Mouse (Mus musculus) cerebellum, adult 8-10 months (tissue): ENCODE results near the gene Vsig10l.

ENCODE experiments used
- DNase-seq: peaks from one replicate; pipeline ENCODE4 v3.0.0; 2022

Gene Vsig10l

DNA sequence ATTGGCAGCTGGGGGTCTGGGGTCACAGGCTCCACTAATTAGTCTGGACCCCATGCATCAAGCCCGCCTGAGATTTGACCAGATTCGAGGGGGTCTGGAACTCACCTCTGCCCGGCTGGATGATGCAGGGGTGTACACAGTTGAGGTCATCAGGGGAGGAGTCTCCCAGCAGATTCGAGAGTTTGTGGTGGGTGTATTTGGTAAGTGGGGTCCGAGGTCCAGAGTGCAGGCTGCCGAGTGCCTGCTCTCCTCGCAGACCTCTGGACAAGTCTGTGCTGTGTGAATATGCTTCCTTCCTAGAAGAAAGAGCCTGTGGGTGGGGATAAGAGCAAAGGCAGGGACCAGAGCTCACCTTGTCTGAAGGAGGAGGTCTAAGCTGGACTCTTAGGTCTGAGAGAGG is 1.0 kb downstream of the Vsig10l start:
- DNase-seq, result no peak

DNA sequence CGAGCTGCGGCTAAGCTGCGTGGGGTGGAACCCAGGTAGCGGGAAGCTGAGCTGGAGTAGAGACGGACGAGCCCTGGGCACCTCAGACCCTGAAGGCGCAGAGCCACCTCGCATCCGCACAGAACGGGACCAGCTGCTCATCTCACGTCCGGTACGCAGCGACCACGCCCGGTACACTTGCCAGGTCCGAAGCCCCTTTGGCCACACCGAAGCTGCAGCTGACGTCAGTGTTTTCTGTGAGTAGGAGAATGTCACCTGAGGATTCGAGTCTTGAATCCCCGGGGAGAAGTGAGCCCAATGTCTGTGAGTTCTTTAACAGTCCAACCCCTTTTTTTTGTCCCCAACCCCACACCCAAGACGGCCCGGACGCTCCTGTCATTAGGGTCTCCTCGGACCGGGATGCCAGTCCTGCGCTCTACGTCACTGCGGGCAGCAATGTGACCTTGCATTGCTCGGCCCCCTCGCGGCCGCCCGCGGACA is 2.0 kb downstream of the Vsig10l start:
- DNase-seq, result no peak

DNA sequence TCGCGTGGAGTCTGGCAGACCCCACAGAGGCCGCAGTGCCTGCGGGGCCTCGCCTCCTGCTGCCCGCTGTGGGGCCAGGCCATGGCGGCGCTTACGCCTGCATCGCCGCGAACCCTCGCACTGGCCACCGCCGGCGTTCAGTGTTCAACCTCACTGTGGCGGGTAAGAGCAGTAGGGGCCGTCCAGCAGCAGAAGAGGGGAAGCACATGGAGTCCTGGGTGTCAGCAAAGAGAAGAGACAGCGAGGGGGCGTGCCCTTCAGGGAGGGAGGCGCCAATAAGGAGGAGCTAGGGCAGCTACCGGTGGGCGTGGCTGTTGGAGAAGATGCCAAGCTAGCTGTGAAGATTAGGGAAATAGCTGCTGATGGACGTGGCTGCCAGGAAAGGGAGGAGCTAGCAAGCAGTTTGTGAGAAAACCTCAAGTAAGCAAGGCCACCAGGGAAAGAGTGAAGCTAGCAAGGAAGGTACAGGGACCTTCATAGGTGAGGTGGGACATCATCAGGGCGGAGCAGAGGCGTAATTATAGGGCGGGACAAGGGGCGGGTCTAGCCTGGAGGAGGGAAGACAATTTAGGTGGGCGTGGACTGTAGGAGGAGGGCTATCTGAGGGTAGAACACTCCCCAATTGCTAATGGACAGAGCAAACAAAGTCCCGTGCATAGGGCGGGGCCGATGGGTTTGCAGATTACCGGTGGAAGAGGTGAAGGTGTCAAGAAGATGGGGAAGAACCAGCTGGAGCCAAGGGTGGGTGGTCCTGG is 2.6 kb downstream of the Vsig10l start:
- DNase-seq, result peak; percentile 68

DNA sequence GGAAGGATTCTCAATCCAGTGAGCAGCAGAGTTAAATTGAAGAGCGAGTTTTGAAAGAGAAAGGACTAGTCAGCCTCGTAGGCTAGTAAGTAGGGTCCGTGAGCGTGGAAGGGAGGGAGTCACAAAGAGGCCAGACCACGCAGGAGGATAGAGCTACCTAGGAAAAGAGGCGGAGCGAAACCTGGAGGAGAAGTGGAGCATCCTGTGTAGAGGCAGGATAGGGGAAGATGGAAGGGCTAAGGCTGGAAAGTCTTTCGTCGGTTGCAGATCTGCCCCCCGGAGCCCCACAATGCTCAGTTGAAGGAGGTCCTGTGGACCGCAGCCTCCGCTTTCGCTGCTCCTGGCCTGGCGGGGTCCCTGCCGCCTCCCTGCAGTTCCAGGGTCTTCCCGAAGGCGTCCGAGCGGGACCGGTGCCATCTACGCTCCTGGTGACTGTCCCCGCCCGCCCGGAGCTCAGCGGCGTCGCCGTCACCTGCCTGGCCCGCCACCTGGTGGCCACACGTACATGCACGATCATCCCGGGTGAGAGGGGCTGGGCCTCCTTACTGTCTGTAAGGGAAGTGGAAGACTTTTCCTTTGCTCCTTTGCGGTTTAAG is 3.2 kb downstream of the Vsig10l start:
- peak; percentile 77 for DNase-seq

DNA sequence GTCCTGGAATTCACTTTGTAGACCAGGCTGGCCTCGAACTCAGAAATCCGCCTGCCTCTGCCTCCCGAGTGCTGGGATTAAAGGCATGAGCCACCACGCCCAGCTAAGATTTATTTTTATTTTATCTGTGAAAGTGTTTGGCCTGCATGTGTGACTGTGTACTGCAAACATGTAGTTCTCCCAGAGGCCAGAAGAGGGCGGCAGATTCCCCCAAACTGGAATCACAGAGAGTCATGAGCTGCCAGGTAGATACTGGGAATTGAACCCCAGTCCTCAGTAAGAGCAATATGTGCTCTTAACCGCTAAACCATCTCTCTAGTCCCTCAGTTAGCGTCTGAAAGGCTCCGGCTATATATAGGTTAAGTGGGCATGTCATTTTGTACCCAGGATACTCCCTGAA is 7.4 kb downstream of the Vsig10l start:
- DNase-seq, result no peak

DNA sequence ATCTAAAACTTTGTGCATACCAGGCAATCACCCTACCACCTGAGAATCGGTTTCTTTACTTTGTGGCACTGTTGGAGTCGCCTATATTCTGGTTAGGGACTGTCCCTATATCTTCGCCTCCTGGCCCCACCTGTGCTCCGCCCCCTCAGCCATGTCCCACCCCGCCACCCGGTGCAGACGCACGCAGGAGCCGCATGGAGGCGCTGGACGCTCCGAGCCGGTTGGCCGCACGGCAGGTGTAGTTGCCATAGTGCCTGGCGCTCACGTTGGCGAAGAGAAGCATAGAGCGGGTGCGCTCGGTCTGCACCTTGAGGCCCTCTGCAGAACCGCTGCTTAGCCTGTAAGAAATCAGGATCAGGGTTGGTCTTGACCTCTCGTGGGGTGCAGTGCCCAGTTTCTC is 12.8 kb downstream of the Vsig10l start:
- no peak for DNase-seq

DNA sequence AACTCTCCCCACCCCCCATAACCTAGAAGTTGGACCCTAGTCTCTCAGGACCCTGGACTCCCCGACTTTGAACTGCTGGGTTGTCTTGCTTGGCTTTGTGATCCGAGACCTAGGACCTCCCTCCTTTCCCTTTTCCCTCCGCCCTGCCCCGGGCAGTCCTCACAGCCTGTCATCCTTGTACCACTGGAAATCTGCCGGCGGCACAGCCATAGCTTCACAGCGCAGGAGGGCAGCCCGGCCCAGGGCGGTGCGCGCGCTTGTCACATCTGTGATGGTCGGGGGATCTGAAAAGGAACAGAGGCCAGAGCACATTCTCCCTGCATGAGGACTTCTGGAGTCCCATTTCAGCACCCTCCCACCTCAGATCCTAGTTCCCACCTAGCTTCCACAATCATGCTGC is 13.4 kb downstream of the Vsig10l start:
- DNase-seq, result no peak

DNA sequence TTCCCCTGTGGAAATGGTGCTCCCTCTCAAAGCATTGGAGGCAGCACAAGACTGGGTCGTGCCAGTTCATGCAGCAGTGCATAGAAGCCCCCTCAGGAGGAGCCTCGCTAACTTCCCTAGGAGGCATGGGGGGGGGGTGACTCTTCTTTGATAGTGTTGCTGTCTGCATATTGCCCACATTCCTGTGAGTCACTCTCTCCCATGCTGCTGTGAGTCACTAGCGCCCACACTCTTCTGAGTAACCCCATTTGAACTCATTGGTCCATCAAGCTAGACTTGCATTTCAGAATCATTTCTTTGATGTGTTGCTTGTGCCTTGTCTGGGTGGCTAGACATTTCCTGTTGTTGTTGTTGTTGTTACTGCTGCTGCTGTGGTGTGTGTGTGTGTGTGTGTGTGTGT is 18.2 kb downstream of the Vsig10l start:
- no peak for DNase-seq

DNA sequence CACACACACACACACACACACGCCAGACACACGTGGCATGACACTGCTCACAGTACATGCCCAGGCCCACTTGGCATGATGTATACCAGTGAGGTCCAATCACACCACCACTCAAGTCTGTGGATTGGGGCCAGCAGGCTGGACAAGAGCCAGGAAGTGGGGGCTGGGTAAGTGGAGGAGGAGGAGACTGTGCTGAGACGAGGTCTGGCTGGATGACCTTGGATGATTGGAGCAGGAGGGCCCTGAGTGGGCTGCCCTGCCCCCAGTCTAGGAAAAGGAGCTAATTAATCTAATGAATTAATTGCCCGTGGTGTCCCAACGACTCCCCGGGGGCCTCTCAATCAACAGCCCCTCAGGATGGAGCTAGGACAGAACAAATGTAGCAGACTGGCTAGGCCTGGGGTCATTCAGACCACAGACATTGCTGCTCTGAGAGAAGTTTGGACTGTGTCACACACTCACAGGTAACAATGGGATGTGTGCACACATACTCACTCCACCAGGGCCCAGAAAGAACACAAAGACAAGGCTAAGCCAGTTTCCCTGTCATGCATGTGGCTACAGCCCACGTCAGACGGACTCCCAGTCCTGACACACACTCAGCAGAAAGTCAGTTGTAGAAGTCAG is 19.3 kb downstream of the Vsig10l start:
- DNase-seq, result no peak

DNA sequence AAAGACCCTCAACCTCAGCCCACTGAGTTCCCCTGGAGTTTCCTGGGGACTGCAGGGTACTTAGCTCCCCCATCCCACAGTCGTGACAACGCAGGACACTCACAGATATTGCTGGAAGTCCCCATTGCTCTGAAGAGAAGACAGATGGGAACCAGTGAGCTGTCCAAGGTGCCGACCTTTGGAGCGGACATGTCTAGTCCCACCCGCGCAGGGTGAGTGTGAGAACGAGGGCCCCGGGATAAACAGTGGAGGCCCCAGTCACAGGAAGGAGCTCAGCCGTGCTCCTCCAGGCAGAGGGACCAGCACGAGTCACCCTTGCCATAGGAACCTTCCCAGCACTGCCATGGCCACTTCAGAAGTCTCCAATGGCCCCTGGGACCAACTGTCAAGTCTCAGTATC is 20.3 kb downstream of the Vsig10l start:
- no peak for DNase-seq

DNA sequence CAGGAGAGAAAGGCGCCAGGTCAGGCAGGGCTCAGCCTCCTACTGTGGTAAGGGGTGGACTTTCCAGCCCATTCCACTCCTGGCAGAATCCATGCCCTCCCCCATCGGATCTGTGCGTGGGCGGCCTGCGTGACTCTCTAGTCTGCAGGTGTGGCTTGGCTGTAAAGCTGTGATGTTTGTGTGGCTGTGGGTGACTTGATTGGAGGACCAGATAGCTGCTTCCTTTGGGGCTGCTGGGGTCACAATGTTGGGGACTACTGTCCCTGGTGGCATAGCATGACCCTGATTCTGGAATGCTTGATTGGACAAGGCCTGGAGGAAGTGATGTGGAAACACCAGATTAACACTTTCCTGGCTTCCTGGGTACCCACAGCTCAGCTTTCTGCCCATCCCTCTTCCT is 25.7 kb downstream of the Vsig10l start:
- DNase-seq, result no peak

DNA sequence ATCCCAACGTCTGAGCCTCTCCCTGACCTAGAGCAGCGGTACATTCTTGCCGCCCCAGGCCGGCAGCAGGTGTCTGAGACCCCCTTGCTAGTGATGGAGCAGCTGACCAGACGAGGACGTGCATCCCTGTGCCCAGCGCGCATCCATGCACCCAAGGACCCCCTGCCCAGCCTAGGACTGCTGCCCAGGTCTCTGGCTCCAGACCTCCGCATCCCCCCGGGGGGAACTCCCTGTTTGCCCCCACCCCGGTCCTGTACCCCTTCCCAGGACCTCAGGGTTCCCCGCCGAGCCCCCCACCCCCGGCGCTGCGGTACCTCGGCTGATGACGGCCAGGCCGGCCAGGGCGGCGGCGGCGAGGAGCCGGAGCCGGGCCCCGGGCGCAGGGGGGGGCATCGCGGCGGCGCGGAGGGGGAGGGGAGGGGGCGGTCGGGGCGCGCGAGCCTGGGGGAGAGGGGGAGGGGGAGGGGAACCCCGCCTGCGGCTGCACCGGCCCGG is 26.7 kb downstream of the Vsig10l start, which contains the start of gene Iglon5:
Gene Iglon5, minus strand, starts transcription at position 445 of the 495 bp plus-strand sequence.
- peak; percentile 57 for DNase-seq

DNA sequence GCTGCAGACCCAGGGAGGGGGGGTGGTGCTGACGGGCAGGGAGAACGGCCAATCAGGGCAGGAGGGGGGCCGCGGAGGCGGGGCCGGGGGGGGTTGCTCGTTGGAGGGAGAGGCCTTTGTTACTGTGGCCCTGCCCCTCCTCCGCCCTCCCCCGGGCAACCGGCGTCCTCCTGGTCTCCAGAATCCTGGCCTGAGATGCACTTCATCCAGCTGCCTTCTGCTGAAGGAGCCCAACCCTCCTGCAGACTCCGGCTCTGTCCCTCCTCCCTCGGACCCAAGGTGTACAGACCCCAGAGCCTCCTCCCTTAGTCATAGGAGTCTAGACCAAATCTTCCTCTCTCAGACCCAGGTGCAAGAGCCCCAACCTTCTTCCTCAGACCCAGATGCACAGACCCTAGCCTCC is 27.2 kb downstream of the Vsig10l start:
- peak; percentile 85 for DNase-seq

DNA sequence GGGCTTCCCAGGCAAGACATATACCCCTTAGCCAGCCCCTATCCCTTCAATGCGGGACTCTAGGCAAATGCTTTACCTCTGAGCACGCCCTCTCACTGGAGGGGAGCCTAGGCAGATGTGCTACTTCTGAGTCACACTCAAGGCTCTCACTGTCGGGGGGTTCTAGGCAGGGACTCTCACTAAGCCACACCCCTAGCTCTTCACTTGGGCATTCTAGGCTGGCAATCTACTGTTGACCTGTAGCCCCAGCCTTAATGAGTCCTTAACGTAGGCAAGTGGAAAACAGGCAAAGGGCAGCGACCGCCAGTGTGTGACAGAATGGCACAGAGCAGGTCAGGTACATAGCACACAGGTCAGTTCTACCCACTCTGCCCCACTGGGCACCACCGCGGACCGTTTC is 27.9 kb downstream of the Vsig10l start:
- no peak for DNase-seq

DNA sequence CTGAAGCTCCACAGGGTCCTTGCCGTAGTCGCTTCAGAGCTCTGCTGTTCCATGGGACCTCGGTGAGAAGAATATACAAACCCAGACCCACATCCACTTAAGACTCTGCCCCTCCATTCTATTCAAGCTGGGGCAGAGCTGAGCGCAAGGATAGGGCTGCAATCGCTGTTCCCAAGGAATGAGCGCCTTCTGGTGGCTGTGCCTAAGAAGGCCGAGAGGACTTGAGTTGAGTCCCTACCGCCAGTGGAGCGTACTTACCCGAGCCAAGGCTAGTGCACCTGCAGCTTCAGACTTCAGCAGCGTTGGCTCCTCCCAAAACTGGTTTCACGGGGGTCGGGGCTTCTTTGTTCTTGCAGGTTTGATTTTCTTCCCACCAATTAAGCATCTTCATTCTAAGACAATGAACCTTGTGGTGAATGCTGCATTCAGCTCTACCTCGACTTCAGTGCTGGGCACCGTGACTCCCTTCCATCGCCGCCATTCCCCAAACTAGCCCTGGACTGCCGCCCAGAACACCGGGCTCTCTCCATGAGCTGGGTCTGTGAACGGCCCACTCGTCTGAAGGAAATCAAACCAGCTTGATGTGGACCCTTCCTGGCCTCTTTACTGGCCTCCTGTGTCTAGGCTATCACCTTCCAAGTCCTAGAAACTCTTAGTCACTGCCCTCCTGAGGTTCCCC is 32.5 kb downstream of the Vsig10l start:
- DNase-seq, result peak; percentile 69

DNA sequence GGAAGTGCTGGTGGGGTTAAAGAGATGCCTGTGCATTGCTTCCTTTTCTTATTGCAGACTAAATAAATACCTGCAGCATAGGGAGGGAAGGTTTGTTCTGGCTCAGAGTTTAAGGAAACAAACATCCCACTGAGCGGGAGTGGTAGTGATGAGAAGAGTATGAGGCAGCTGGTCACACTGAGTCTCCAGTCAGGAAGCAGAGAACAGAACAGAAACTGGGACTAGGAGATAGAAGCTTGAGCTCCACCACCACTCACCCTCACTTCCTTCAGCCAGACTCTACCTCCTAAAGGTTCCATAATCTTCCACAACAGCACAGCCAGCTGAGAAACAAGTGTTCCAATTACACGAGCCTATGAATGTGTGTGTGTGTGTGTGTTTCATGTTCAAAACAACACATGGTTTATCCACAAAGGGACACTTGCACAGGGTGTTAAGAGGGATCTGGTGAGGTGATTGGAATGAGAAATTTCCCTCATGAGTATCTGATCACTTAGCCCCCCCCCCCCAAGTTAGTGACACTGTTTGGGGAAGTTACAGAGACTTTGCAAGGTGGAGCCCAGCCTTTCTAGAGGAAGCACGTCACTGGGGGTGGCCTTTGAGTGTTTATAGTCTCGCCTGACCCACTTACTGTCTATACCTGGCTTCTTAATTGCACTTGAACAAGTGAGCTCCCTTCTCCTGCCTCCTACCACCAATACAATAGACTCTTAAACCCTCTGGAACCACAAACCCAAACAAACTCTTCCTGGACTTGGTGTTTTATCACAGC is 48.9 kb downstream of the Vsig10l start:
- DNase-seq, result no peak

DNA sequence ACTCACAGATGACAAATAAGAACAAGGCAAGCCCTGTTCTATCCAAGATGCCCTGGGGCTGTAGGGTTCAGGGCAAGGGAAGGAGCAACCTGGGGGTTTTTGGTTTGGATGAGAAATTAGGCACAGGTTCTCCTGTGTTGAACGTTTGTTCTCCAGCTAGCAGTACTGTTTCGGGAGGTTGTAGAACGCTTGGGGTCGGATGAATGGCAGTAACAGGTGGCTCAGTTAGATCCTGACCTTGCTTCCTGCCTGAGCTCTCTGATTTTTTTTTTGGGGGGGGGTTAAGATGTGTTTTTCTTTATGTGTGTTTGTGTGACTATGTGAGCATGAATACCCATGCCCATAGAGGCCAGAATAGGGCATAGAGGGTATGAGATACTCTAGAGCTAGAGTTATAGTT is 49.6 kb downstream of the Vsig10l start:
- no peak for DNase-seq

DNA sequence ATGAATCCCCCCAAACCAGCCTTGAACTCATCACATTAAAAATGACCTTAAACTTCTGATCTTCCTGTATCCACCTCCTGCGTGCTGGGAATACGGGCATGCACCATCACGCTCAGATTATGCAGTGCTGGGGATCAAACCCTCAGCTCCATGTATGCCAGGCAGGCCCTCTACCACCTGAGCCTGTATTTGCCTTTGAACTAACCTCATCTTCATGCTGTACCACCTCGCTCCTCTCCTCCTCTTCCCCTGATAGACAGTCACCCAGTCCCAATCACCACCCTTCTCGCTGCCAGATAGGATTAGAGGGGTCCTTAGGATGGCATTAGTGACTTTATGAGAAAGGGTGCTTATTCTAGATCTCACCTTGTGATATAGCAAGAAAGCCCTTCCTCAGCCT is 52.1 kb downstream of the Vsig10l start:
- DNase-seq, result no peak

DNA sequence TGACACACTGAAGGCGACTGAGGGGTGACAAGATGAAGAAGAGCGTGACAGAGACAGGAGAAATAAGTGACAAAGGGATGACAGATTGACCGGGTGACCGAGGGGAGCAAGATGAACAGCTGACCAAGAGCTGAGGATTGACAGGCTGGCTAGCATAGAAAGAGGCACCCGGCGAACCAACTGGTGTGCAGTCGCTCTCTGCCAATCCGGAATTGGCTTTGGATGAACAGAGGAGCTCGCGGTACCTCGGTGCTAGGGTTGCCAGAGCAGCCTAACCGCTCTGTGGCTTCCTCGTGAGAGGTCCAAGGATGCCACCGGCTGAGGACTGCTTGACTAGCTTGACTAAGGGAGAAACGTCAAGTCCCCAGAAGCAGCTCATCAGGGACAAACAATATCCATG is 55.4 kb downstream of the Vsig10l start:
- DNase-seq, result peak; percentile 18
